In the genomic region with DNA sequence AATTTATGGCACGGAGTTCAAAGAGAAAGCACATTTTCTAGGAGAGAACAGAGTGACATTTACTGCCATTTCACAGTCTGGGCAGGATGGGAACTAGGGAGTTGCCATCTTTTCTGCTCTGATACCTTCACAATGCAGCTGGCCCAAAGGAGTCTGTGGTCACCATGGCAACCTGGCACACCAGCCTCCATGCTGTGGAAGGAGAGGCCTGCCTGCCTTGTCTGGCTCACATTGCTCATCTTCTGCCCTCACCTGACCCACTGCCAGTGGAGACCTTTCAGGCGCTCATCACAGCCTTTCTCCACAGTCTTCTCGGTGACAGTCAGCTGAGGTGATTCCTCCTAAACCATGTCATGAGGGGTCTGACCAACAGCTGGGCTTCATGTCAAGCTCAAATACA, we compare ENCODE assay signal across 10 mouse cellular contexts.
DNase-seq lines count a peak whose midpoint lies in the region; ATAC-seq and TF ChIP-seq lines count a peak whose summit lies in the region.
"Had no signal": no experiment of that assay in that cellular context is flagged by ENCODE, and none has a peak within 500 bp of the region (broad histone marks: within the 10 kb centered on the region; RNA-seq: fewer than 3 reads in every experiment).

No protein-coding gene starts in this region.

- dilution Hi-C loops in CH12.LX (cut with MboI; ENCODE audit: extremely low pct_ligation_motif_present, extremely low pct_unique_long_range_greater_than_20kb, low sequenced_read_pairs), result no loop called here

- no peak for TF ChIP-seq POLR2A in CH12.LX (IDR thresholded peaks at IDR 0.05; ENCODE audit: low read depth, low read length)
- TF ChIP-seq POLR2A in olfactory bulb, adult 2 months (IDR thresholded peaks at IDR 0.05; ENCODE audit: insufficient read depth, low read depth, low read length), result no peak

- 30% methylated on average over 3 of the region's 3 CpGs for WGBS in forebrain, embryonic 14.5 days
- 52% methylated on average over 3 of the region's 3 CpGs for WGBS in olfactory bulb, adult 2 months

- no peak overlapping the region for H3K4me2 ChIP-seq in CH12.LX (ENCODE audit: insufficient read depth, low read depth, poor library complexity, severe bottlenecking)
- H3K4me2 ChIP-seq in forebrain, embryonic 14.5 days (ENCODE audit: low read length), result peak overlapping the region; percentile 20; the same call in 1 of the 2 replicates
- H3K4me2 ChIP-seq: heart, embryonic 15.5 days had no signal

- no peak overlapping the region for H3K27ac ChIP-seq in CH12.LX (ENCODE audit: insufficient read depth, low read depth)
- H3K27ac ChIP-seq in forebrain, embryonic 14.5 days (ENCODE audit: low read depth, low read length), result peak overlapping the region; percentile 55
- H3K27ac ChIP-seq in olfactory bulb, adult 2 months (ENCODE audit: insufficient read depth, low read depth, low read length), result peak overlapping the region; percentile 71
- H3K27ac ChIP-seq: heart, embryonic 15.5 days had no signal

- H3K27me3 ChIP-seq in CH12.LX (replicated peaks), result no peaks in the 10 kb centered on the region
- no peaks in the 10 kb centered on the region for H3K27me3 ChIP-seq in forebrain, embryonic 14.5 days (replicated peaks; ENCODE audit: control insufficient read depth, insufficient read depth, low read length)
- H3K27me3 ChIP-seq: heart, embryonic 15.5 days; megakaryocyte, embryonic 14.5 days had no signal

- DNase-seq in CH12.LX (ENCODE audit: extremely low read depth), result peak; percentile 12
- peak; percentile 37 to 42 for DNase-seq in adrenal gland, postnatal 36 days
- peak; percentile 86 for DNase-seq in forebrain, embryonic 14.5 days (ENCODE audit: low spot score)
- DNase-seq in layer of hippocampus, postnatal 14 days (ENCODE audit: low spot score in 2 of 2), result peak; percentile 60 to 75
- DNase-seq in thymus, postnatal 4 days, result no peak
- DNase-seq in yolk sac, embryonic 10.5 days (ENCODE audit: low spot score), result no peak

- no peak overlapping the region for H3K4me3 ChIP-seq in CH12.LX (replicated peaks in 1 of 3; ENCODE audit: low read depth in 2 of 3, low read length in 2 of 3, poor library complexity in 1 of 3)
- no peak overlapping the region for H3K4me3 ChIP-seq in forebrain, embryonic 14.5 days (ENCODE audit: low read depth, low read length)
- no peak overlapping the region for H3K4me3 ChIP-seq in olfactory bulb, adult 2 months (ENCODE audit: insufficient read depth, low read depth, low read length)
- H3K4me3 ChIP-seq: heart, embryonic 15.5 days; megakaryocyte, embryonic 14.5 days had no signal

- H3K4me1 ChIP-seq in CH12.LX (ENCODE audit: control insufficient read depth in 1 of 2, insufficient read depth in 2 of 2), result peaks cover 0 to 6% of the 10 kb centered on the region in 2 experiments; a peak in 1 of 4 replicates
- H3K4me1 ChIP-seq in forebrain, embryonic 14.5 days (ENCODE audit: control insufficient read depth, insufficient read depth, low read length), result peaks cover 22% of the 10 kb centered on the region
- peaks cover 23% of the 10 kb centered on the region for H3K4me1 ChIP-seq in olfactory bulb, adult 2 months (ENCODE audit: control insufficient read depth, insufficient read depth, low read length)

- H3K36me3 ChIP-seq in CH12.LX (replicated peaks in 1 of 2; ENCODE audit: control insufficient read depth in 1 of 2, insufficient read depth in 1 of 2, low read length in 1 of 2), result no peaks in the 10 kb centered on the region
- H3K36me3 ChIP-seq in forebrain, embryonic 14.5 days (ENCODE audit: control insufficient read depth, insufficient read depth, low read length), result no peaks in the 10 kb centered on the region
- H3K36me3 ChIP-seq: heart, embryonic 15.5 days had no signal

- no peak overlapping the region for H3K9ac ChIP-seq in CH12.LX (ENCODE audit: insufficient read depth, low read depth)
- no peak overlapping the region; the same call in 1 of the 2 replicates for H3K9ac ChIP-seq in forebrain, embryonic 14.5 days (ENCODE audit: low read length)
- H3K9ac ChIP-seq: heart, embryonic 15.5 days had no signal

- H3K9me3 ChIP-seq in CH12.LX (replicated peaks; ENCODE audit: low read length), result no peaks in the 10 kb centered on the region
- H3K9me3 ChIP-seq in forebrain, embryonic 14.5 days (replicated peaks; ENCODE audit: control insufficient read depth, low read length), result no peaks in the 10 kb centered on the region
- H3K9me3 ChIP-seq: heart, embryonic 15.5 days; megakaryocyte, embryonic 14.5 days had no signal

- TF ChIP-seq RAD21 in CH12.LX (IDR thresholded peaks at IDR 0.05; ENCODE audit: low read depth, low read length), result no peak

- no peak for TF ChIP-seq CTCF in CH12.LX (conservative IDR thresholded peaks at IDR 0.05 in 1 of 2, IDR thresholded peaks at IDR 0.05 in 1 of 2; ENCODE audit: low read depth in 2 of 2, low read length in 2 of 2)
- TF ChIP-seq CTCF in olfactory bulb, adult 2 months (IDR thresholded peaks at IDR 0.05; ENCODE audit: insufficient read depth, low read depth, low read length), result no peak

- TF ChIP-seq EP300 in CH12.LX (IDR thresholded peaks at IDR 0.05; ENCODE audit: low read length), result no peak

- in situ Hi-C loops in CH12.LX (cut with MboI; ENCODE audit: low pct_ligation_motif_present, low pct_unique_long_range_greater_than_20kb, low sequenced_read_pairs), result no loop called here

- H3K79me2 ChIP-seq in CH12.LX (replicated peaks; ENCODE audit: control insufficient read depth, extremely low read depth, insufficient read depth, poor library complexity, severe bottlenecking), result no peaks in the 10 kb centered on the region

- ATAC-seq in forebrain, embryonic 14.5 days, result peak; percentile 90
- no peak for ATAC-seq in megakaryocyte progenitor cell, adult 5-6 weeks (replicated peaks; ENCODE audit: poor library complexity)

TF ChIP-seq in CH12.LX, 34 proteins besides CTCF, POLR2A, EP300 and RAD21:
- TF ChIP-seq IRF4 (IDR thresholded peaks at IDR 0.05; ENCODE audit: low read depth, low read length) (no peak), USF2 (conservative IDR thresholded peaks at IDR 0.05; ENCODE audit: low read depth, low read length) (no peak), SIN3A (IDR thresholded peaks at IDR 0.05; ENCODE audit: low read length) (no peak), MEF2A (IDR thresholded peaks at IDR 0.05; ENCODE audit: borderline replicate concordance, low read depth, low read length) (no peak), RCOR1 (conservative IDR thresholded peaks at IDR 0.05; ENCODE audit: low read depth, low read length) (no peak), MYC (IDR thresholded peaks at IDR 0.05; ENCODE audit: low read depth, low read length) (no peak), ZKSCAN1 (IDR thresholded peaks at IDR 0.05; ENCODE audit: borderline replicate concordance, low read depth, low read length) (no peak), GABPA (IDR thresholded peaks at IDR 0.05; ENCODE audit: insufficient replicate concordance, low read depth, low read length) (no peak), MXI1 (IDR thresholded peaks at IDR 0.05; ENCODE audit: low read depth, low read length) (no peak), ETS1 (conservative IDR thresholded peaks at IDR 0.05; ENCODE audit: low read depth, low read length) (no peak), JUND (conservative IDR thresholded peaks at IDR 0.05; ENCODE audit: low read depth, low read length) (no peak), PAX5 (IDR thresholded peaks at IDR 0.05; ENCODE audit: low read length) (no peak), HCFC1 (IDR thresholded peaks at IDR 0.05; ENCODE audit: low read depth, low read length) (no peak), ZNF384 (IDR thresholded peaks at IDR 0.05; ENCODE audit: low read depth, low read length) (no peak), NRF1 (IDR thresholded peaks at IDR 0.05; ENCODE audit: low read depth, low read length) (no peak), BHLHE40 (IDR thresholded peaks at IDR 0.05; ENCODE audit: low read depth, low read length) (no peak), MAZ (IDR thresholded peaks at IDR 0.05; ENCODE audit: low read depth, low read length) (no peak), JUN (IDR thresholded peaks at IDR 0.05; ENCODE audit: insufficient read depth, low read depth, low read length) (no peak), E2F4 (IDR thresholded peaks at IDR 0.05; ENCODE audit: insufficient replicate concordance, low read depth, low read length) (no peak), ZC3H11A (IDR thresholded peaks at IDR 0.05; ENCODE audit: low read depth, low read length) (no peak)
TF ChIP-seq in CH12.LX: peak in this region for 0.

Comparison
In these comparisons a context has a peak if more than half of its experiments do, and no peak if none do; other contexts are left out.
1. DNase-seq: peak in CH12.LX (single experiment), adrenal gland, postnatal 36 days (2 of 2), forebrain, embryonic 14.5 days (single experiment) and layer of hippocampus, postnatal 14 days (2 of 2); none in thymus, postnatal 4 days (single experiment) and yolk sac, embryonic 10.5 days (single experiment).